Mouse (Mus musculus) liver, adult 2 months (tissue): ENCODE data around the gene Prdx2.

Source experiments
- CTCF ChIP-seq: fragments of 200-500 bp; IDR thresholded peaks from 2 replicates; pipeline ENCODE4 v1.5.1; 2011; ENCODE audit warnings: low read depth, low read length, control low read depth
- POLR2A ChIP-seq: fragments of 200-500 bp; IDR thresholded peaks from 2 replicates; pipeline ENCODE4 v1.6.1; 2011; ENCODE audit warnings: low read length, control low read depth; ENCODE audit not compliant: insufficient read depth; ENCODE audit errors: extremely low read depth

DNA sequence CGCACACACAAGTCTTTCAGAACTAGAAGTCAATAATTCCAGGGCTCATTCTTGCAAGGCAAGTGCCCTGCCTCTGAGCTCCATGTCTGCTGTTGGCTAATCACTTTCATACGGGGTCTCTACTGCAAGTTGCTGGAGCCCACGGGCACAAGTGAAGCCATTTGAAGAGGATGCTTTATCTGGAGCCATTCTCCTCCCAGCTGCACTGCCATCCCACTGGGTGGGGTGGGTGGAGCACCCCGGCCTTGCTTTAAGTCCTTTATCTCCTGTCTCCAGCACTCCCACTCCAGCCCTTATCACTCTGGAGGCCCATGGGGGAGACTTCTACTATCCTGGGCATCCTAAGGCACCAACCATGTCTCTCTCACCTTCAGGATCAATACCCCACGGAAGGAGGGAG is 1.5 kb downstream of the Prdx2 start:
- TF ChIP-seq POLR2A (no peak), CTCF (no peak)
